Mouse (Mus musculus): Measurements from ENCODE around the gene Gpd1l.
"Not testable (repeated sequence)": the region's sequence is repeated elsewhere in the genome, so short reads cannot be mapped to it uniquely, and the experiment has no call there.

The Gpd1l gene

DNA sequence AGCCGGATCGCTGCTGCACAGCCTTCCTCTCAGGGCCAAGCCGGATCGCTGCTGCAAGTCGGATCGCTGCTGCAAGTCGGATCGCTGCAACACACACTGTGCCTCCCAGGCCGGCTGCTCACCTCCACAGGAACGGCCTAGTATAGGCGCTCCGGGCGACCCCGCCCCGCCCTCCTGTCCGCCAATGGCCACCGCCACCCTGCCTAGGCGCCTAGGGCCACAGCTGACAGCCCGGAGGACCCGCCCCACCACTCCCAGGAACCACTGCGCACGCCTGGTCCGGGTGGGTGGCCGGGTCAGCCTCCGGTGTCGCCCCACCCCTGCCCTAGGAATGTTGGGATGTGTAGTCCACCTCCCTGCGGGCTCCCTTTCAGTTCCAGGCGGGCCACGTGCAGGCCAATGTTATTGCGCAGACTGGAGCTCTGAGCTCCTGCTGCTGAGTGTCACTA, at the start of gene Gpd1l:
Gene Gpd1l, minus strand, starts transcription at position 265 of the 449 bp plus-strand sequence.
- DNase-seq (ENCODE audit: low read depth, low spot score): peak; percentile 93

DNA sequence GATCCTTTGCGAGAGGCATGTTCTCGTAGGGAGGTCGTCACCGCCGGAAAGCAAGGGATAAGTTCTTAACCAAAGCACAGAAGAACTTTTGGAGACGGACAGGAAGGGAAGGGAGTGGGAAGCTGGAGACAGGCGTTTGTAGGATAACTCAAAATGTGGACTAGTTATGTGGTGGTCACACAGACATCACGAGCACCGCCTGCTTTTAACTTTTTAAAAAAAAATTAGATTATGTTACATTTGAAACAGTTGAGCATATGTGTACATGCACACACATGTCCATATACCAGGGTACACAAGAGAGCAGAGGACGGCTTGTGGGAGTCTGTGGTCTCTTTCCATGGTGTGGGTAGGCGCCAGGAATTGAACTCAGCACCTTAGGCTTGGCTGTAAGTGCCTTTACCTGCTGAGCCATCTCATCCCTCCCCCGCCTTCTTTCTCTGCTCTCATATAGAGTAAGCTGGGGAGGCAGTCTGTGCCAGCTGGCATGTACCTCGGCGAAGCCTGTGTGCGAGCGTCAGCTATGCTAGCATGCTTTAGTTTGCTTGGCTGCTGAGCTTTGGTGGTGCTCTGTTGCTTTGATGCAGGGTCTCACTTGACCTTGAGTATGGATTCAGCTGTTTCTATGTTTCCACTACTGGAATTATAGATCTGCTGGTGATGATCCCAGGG, 49.0 kb upstream of the Gpd1l start, which contains the start of gene Rps27rt:
Gene Rps27rt, minus strand, starts transcription at position 51 of the 672 bp plus-strand sequence.
- no peak for DNase-seq (ENCODE audit: low read depth, low spot score)

DNA sequence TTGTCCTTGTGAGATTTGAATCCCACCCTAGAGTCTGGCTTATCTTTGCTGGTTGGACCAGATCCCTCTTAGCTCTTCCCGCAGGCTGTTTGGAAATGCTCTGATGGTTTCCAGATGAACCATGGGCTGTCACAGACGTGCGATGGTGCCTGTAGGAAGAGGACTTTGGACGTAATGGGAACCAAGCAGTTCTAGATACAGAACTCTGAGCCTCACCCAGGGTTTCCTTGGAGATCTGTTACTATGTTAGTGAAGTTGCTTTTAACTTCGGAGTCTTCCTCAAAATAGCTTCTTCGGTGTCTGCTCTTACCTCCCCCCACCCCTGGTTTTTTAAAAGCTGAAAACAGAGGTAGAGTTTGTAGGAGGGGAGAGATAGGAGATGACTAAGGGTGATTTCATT, 46.2 kb upstream of the Gpd1l start:
- no peak for DNase-seq (ENCODE audit: low read depth, low spot score)

DNA sequence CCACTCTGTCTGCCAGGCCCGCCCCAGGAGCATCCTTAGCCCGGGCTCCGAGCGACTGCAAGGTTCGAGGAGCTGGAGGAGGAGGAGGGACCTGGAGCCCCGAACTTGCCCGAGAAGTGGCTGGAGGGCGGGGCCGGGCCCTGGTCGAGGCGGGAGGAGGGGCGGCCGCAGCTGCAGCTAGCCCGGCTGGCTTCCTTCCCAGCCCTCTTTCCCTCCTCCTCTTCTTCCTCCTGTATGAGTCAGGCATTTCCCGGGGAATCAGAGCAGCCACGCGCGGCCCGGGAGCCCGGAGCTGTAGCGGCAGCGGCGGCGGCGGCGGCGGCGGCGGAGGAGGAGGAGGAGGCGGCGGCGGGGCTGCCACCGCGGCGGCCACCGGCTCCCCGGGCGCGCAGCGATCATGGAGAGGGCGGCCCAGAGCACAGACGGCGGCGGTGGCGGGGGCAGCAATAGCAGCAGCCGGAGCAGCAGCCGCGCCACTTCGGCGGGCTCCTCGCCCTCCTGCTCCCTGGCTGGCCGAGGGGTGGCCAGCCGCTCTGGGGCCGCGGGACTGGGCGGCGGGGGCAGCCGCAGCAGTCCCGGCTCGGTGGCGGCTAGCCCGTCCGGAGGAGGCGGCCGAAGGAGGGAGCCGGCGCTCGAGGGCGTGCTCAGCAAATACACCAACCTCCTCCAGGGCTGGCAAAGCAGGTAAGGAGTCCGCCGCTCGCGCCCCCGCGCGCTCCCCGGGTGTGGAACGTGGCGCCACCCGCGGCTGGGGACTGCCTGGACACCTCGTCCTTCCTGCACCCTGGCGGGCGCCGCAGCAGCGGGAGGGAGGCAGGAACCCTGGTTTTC, 44.7 kb upstream of the Gpd1l start, which contains the start of gene Osbpl10:
Gene Osbpl10, plus strand, starts transcription at position 289 of the 831 bp plus-strand sequence.
- DNase-seq (ENCODE audit: low read depth, low spot score): peak; percentile 53

DNA sequence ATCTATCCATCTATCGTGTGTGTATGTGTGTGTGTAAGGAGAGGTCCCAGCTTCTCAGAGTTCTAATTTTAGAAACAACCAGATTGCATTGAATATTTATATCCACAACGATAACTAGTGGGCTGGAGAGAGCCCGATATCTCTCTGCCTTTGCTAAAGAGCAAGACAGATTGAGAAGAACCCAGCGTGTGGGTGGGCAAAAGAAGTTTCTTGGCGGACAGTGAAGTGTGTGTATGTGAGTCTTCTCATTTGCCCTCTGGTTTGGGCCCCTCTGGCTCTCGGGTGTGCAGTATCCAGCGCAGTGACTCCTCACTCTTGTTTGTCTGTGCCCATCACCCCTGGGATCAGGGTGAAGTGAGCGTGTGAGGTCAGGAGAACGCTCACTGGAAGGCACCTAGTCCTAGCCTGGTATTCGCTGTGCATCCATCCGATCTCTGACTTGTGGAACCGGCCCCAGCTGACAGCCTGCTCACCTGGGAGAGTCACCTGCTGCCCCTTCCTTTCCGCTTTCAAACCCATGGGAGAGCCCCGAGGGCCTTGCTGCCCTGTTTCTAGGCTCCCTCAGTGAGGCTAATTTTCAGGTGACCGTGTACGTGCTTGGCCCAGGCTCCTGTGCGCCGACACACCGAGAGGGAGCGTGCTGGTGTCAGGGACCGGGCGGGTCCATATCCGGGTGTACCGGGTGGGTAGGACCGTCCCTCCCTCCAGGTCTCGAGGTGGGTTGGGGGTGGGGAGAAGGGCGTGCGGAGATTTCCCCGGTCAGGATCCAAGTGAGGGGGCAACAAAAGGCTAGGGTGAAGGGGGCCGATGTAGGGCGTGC, 43.9 kb upstream of the Gpd1l start:
- no peak for DNase-seq (ENCODE audit: low read depth, low spot score)

DNA sequence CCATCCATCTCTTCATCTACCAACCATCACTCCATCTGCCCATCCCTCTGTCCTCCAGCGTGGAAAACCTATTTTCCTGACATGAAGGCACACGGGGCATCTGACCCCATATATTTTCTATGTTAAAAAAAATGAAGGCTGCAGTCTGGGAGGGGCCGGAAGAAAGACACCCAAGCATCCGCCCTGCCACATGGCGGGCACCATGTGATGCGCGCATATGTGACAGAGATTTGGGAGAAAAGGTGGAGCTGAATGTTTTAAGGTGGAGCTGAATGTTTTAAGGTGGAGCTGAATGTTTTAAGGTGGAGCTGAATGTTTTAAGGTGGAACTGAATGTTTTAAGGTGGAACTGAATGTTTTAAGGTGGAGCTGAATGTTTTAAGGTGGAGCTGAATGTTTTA, 32.5 kb upstream of the Gpd1l start:
- DNase-seq (ENCODE audit: low read depth, low spot score): not testable (repeated sequence)

DNA sequence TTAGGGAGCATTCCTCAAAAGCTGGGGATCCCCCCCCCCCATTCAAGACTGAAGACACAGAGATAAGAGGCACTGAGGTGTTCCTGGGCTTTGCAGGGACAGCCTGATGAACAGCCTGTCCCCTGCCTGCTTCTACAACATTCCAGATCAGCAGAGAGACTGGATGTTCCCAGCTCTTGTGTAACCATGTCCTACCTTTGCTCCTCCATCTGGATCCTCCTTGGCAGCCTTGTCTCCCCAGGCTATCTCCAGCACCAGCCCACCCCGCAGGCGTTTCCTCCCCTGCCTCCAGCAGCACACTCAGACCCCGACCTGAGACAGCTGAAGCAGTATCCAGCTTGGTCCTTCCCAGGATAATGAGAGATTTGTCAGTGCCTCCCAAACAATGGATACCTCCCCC, 30.3 kb upstream of the Gpd1l start:
- DNase-seq (ENCODE audit: low read depth, low spot score): no peak

DNA sequence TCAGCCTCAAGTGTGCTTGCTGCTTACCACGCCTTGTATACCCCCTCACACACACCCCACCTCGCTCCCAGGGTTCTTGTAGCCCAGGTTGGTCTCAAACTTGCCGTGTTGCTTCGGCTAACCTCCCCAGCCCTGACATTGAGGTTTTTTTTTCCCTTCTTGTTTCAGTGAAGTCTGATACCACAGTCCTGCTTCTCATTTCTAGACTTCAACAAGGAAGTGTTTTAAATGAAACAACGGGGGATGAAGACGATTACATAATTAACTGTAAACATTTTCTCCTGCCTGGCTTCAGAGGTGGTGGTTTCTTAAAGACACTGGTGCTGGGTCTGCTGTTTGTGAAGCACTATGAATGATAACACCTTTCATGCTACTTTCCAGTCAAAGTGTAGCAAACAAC, 27.1 kb upstream of the Gpd1l start:
- no peak for DNase-seq (ENCODE audit: low read depth, low spot score)

DNA sequence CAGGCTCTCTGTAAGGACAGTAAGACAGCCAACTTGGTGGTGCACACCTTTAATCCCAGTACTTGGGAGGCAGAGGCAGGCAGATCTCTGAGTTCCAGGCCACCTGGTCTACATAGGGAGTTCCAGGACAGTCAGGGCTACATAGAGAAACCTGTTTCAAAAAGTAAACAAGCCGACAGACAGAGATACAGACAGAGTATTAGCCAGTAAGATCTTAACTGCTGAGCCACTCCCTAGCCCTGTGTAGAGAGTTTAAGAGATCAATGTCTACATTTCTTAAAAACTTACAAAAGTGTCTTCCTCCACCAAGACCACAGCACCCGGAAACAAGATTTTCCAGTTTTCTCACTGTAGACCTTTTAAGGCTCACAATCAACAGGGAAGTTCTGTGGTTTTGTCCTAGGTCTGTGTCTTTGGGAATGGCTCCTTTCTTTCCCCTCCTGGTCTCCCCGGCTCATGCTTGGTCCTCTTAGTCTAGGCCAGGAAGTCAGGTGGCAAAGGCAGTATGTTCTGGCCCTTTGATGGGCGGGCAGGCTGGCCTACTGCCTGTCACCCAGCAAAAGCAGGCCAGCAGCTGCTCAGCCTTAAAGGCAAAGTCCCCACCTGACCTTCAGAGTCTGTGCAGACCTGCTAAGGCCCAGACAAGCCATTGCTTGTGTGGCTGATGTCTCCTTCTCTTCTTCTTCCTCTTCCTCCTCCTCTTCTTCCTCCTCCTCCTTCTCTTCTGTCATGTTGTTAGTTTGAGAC, 26.4 kb upstream of the Gpd1l start:
- no peak for DNase-seq (ENCODE audit: low read depth, low spot score)

DNA sequence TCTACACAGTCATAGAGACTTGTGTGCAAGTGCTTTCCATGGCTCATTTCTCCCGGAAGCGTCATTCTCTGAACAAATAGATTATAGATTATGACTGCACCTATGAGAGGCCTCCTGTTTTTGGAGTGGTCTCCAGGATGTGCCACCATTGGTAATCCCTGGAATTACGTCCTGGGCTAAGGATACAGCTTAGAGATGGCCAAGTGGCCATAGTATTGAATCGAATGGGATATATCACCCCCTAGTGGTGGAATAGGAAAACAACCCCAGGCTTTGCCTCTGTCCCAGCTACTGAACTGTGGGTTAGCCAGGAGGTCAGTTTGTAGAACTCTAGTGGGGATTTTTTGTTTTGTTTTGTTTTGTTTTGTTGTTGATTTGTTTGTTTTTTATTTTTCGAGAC, 23.2 kb upstream of the Gpd1l start:
- DNase-seq (ENCODE audit: low read depth, low spot score): peak; percentile 73

DNA sequence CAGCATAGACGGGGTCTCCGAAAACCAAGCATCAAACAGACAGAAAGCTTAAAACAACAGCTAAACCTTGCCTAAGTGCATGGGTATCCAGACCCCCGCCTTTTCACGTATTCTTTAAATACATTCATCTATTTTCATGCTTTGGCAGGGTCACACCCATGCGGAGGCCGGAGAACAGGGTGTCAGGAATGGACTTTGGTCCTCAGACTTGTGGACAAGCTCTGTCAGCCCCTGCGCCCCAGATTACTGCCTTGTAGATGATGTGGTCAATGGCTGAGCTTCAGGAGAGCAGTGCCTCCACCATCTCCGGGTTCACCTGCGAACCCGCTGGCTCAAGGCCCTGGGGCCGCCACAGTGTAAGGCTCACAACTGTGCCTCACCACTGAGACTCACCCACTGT, 21.6 kb upstream of the Gpd1l start:
- no peak for DNase-seq (ENCODE audit: low read depth, low spot score)

DNA sequence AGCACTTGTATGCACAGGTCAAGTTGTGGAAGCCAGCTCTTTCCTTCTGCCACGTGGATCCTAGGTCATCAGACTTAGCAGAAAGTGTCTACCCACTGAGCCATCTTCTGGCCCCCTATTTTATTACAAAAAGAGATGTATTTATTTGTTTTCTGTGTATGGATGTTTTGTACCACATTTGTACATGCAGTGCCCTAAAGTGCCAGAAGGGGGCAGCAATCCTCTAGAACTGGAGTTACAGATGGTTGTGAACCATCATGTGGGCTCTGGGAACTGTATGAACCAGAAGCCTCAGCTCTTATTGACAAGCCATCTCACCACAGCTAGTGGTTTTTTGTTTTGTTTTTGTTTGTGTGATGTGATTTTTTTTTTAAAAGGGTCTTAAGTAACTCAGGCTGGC, 19.1 kb upstream of the Gpd1l start:
- no peak for DNase-seq (ENCODE audit: low read depth, low spot score)

DNA sequence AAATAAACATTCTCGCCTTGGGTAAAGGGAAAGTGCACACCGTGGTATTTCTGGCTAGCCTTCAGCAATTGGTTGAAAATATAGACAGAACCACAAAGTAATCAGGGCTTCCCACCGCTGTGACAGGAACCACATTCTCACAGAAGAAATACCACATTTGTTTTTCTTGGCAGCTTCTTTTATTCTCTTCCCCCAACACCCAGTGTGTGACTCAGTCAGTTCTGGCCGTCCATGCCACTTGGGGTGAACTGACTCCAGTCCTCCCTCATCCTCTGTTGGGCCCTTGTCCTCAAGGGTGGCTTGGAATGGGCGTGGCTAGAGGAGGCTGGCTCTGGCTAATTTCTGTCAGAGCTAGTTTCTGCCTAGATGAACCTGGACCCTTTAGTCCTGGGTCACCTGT, 14.6 kb upstream of the Gpd1l start:
- no peak for DNase-seq (ENCODE audit: low read depth, low spot score)

DNA sequence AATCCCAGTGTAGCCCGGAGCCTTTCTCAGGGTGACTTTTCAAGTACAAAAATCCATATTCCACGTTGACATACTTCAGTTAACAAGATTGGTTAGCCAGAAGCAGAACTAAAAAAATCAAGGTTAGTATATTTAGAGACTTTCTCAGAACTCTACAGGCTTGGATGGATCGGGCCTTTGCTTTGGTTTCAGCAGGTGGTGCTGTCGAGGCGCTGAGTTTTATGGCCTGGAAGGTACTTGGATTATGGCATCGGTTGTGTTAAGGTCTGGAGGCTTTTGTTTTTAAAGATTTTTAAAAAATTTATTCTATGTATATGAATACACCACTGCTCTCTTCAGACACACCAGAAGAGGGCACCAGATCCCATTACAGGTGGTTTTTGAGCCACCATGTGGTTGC, 11.8 kb upstream of the Gpd1l start:
- DNase-seq (ENCODE audit: low read depth, low spot score): no peak

DNA sequence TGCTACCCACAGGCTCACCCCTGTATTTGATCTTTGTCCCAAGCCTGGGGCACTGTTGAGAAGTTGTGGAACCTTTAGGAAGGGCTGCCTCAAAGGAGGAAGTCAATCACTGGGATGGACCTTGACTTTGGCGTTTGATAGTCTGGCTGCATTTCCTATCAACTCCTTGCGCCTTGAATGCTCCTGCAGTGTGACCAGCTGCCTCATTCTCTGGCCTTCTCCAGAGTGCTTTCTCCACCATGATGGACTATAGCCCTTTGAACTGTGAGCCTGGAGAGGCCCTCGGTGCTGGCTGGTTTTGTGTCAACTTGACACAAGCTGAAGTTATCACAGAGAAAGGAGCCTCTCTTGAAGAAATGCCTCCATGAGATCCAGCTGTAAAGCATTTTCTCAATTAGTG, 10.9 kb upstream of the Gpd1l start:
- DNase-seq (ENCODE audit: low read depth, low spot score): no peak

DNA sequence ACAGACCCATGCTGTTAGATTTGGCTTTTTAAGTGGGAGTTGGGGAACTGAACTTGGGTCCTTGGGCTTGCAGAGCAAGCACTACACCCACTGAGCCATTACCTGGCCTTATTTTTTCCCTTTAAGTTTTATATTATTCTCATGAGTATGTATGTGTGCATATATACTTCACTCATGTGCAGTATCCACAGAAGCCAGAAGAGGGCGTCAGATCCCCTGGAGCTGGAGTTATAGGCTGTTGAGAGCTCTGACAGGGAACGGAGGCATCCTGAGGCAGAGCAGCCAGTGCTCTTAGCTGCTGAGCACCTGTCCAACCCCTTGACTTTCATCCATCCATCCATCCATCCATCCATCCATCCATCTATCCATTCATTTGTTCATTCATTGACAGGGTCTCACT, 2.9 kb upstream of the Gpd1l start:
- DNase-seq (ENCODE audit: low read depth, low spot score): no peak

DNA sequence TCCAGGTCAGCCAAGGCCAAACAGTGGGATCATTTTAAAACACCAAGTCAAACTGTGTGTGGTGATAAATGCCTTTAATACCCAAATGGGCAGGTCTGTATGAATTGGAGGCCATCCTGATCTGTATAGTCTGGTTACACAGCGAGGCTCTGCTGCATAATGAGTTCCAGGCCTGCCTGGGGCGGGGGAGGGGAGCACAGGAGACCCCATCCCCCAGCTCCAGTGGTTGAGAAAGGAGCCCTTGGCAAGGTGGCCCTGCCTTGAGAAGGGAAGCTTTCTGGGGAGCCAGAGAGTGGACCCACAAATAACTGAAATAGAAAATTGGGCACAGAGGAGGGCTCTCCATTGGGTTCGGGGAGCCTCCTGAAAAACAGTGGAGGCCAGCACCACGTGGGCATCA, 1.5 kb upstream of the Gpd1l start:
- DNase-seq (ENCODE audit: low read depth, low spot score): no peak

DNA sequence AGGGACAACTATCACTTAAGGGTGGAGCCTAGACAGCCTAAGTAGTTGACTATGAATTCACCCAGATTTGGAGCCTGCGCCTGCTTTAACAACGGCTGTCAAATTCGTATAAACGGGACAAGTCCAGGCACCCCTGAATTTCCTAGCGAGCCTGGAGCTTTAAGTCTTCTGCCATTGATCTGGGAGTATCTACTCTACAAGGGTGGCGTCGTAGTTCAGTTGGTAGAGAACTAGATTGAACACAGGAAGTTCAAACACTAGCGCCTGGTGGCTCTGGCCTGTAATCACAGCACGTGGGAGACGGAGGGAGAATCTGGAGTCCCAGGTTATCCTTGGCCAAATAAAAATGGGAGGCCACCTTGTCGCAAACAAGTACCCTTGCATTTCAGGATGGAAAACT, 444 bp upstream of the Gpd1l start:
- DNase-seq (ENCODE audit: low read depth, low spot score): no peak

DNA sequence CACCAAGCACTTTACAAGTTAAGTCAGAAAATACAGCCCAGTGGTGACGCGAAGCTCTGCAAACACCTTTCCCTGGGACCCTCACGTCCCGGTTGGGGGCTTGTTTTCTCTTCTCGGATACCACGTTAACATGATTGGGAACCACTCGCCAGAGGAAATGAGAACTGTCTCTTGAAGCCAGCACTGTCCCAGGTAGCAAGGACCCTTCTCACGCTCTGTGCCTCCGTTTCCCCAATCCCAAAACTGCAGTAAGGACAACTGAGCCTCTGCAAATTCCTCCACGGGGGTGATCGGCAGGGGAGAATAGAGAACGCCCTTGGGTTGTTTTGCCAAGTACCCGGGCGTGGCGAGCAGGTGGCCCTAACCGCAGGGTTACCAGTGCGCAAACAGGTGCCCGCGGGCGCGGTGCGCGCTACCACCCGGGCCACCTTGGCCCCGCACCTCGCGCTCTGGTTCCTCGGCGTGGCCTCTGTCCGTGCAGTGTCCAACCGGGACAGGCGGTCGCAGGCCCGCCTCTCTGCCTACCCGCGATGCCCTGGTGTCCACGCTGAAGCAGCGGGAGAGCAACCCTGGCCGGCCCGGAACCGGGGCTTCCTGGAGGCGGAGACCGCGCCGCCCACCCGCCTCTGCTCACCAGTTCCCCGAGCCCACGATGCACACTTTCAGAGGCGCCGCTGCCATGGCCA, 607 bp downstream of the Gpd1l start:
- no peak for DNase-seq (ENCODE audit: low read depth, low spot score)

DNA sequence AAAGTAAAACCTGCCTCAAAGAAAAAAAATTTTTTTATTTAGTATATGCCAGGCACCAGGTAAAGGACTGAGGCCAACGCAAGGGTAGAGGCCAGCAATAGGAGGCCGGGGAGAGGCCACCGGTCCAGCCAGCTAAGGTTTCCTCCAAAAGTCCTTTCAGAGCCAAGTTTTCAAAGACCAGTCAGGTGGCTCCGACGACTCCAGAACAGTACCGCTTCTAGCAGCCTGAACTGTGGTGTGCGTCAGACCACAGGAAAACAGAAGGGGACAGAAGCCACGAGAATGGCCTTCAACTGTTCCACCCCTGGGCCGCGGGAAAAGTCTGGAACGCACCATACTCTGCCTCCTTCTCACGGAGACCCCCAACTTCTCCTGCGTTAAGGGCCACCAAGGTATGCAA, 1.2 kb downstream of the Gpd1l start:
- no peak for DNase-seq (ENCODE audit: low read depth, low spot score)

Measured in forelimb bud, embryonic 11.5 days (tissue).